Mouse (Mus musculus) left cerebral cortex, postnatal 14 days (tissue): ENCODE results near the gene Ccdc144b. TPM values are rescaled to one million over a fixed set of nuclear protein-coding genes. Genes with fewer than 3 reads are reported as not detected.

Experiments used
- DNase-seq, 2 experiments: peaks; one replicate each; pipeline ENCODE4 v3.0.0; 2021 to 2022; ENCODE audit warnings: low spot score in 2 of 2, mixed read lengths in 1 of 2
- intact Hi-C: fragments of 180-260 bp; cut with DNase I; formaldehyde crosslinking; loops from one replicate; pipeline ENCODE4 v1.15.1; 2025
- total RNA-seq, 2 experiments: library from RNA; stranded (reverse); gene quantifications; 2 replicates each; pipeline ENCODE4 v1.2.3; 2021

Gene Ccdc144b
- total RNA-seq, 2 experiments from 2014 or later: not detected

GRCm38 (mm10) chr3:36044520-36044919 is 8.8 kb downstream of the Ccdc144b start:
- no peak for DNase-seq
- intact Hi-C loops: no loop called here

GRCm38 (mm10) chr3:36031740-36032510 is 21.4 kb downstream of the Ccdc144b start:
- intact Hi-C loops: no loop called here
- no peak for DNase-seq

GRCm38 (mm10) chr3:36029993-36030392 is 23.4 kb downstream of the Ccdc144b start:
- intact Hi-C loops: no loop called here
- no peak for DNase-seq

- intact Hi-C loops: no loop called here
- no peak for DNase-seq
These were observed 27.6 kb downstream of the Ccdc144b start for GRCm38 (mm10) chr3:36025732-36026131.

GRCm38 (mm10) chr3:36011239-36011638 is 42.1 kb downstream of the Ccdc144b start:
- intact Hi-C loops: no loop called here

GRCm38 (mm10) chr3:36008411-36009154 is 44.8 kb downstream of the Ccdc144b start:
- DNase-seq: no peak
- intact Hi-C loops: loop anchor here (10.0 kb wide), 1 partner anchor 56 kb away; the partner anchor contains the start of gene Acad9

More at GRCm38 (mm10) chr3:36011239-36011638, 42.1 kb downstream of the Ccdc144b start:
- no peak for DNase-seq

GRCm38 (mm10) chr3:36004028-36004895 is 49.1 kb downstream of the Ccdc144b start:
- DNase-seq: peak in 1 of 2 experiments; percentile 18
- intact Hi-C loops: loop anchor here (10.0 kb wide), 1 partner anchor 61 kb away; the partner anchor contains the start of gene Acad9

- intact Hi-C loops: loop anchor here (10.0 kb wide), 1 partner anchor 64 kb away; the partner anchor contains the start of gene Acad9
These were observed 52.8 kb downstream of the Ccdc144b start, which contains the start of gene Mccc1 for GRCm38 (mm10) chr3:36000275-36001239. Gene Mccc1, minus strand, starts transcription at chr3:36000678.

GRCm38 (mm10) chr3:35994552-35995531 is 58.5 kb downstream of the Ccdc144b start:
- intact Hi-C loops: no loop called here
- no peak for DNase-seq

More at GRCm38 (mm10) chr3:36000275-36001239, 52.8 kb downstream of the Ccdc144b start, which contains the start of gene Mccc1:
- DNase-seq: peak; percentile 95 to 98

- DNase-seq: no peak
- intact Hi-C loops: no loop called here
These were observed 62.6 kb downstream of the Ccdc144b start for GRCm38 (mm10) chr3:35990715-35991114.

- intact Hi-C loops: no loop called here
These were observed 65.3 kb downstream of the Ccdc144b start for GRCm38 (mm10) chr3:35988031-35988430.

GRCm38 (mm10) chr3:35986266-35986665 is 67.1 kb downstream of the Ccdc144b start:
- intact Hi-C loops: no loop called here
- DNase-seq: no peak

More at GRCm38 (mm10) chr3:35988031-35988430, 65.3 kb downstream of the Ccdc144b start:
- no peak for DNase-seq

- peak; percentile 29 for DNase-seq
- intact Hi-C loops: loop anchor here (10.0 kb wide), 1 partner anchor 289 kb away; no protein-coding TSS in a partner anchor
These were observed 79.8 kb downstream of the Ccdc144b start for GRCm38 (mm10) chr3:35973551-35973950.

GRCm38 (mm10) chr3:35972985-35973384 is 80.4 kb downstream of the Ccdc144b start:
- peak; percentile 60 to 70 for DNase-seq
- intact Hi-C loops: loop anchor here (10.0 kb wide), 1 partner anchor 288 kb away; no protein-coding TSS in a partner anchor

- peak; percentile 18 to 35 for DNase-seq
- intact Hi-C loops: loop anchor here (10.0 kb wide), 1 partner anchor 286 kb away; no protein-coding TSS in a partner anchor
These were observed 82.2 kb downstream of the Ccdc144b start for GRCm38 (mm10) chr3:35971149-35971548.

GRCm38 (mm10) chr3:35970441-35970840 is 82.9 kb downstream of the Ccdc144b start:
- DNase-seq: no peak
- intact Hi-C loops: loop anchor here (10.0 kb wide), 1 partner anchor 286 kb away; no protein-coding TSS in a partner anchor
